Mouse (Mus musculus): Measurements from ENCODE around the gene Ctrc. TPM values are rescaled to one million over a fixed set of nuclear protein-coding genes. Genes with fewer than 3 reads are reported as not detected.

Gene Ctrc
- total RNA-seq, 2 experiments from 2014 or later, result not detected

DNA sequence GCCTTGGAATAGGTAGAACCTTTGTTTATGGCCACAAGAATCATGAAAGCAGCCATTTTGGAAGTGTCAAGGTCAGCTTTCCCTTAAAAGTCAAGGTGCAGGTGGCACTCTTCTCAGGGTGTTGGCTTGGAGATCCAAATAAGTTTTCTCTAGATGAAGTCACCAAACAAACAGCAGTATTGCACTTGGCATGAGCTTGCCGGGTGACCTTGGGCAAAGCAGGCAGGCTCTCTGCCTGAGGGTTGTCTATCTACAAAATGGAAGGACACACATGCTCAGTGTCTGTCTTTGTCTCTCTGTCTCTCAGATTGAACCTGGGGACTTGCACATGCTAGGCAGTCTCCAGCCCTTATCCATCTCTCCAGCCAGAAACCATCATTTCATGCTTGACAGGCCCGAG, 18.8 kb downstream of the Ctrc start:
- no peak for ATAC-seq (replicated peaks; ENCODE audit: low FRiP score, poor library complexity, severe bottlenecking)

DNA sequence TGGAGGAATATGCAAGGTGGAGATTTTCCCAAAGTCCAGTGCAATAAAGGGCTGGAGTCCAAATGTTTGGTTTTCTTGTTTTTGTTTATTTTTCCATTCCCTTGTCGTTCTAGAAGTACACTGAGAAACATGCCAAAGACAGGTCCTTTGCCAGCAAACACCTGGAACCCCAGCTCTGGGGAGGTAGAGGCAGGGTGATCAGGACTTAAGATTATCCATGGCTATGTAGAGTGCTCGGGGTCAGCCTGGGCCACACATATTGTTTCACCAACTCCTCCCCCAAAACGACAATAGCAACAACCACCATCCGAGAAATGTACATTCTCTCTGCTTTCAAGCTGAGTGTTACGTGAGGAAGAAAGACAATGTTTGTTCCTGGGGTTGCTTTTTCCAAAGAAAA, 20.1 kb downstream of the Ctrc start, which contains the start of gene Cela2a:
Gene Cela2a (minus strand): TSS at position 101 of the 400 bp plus-strand sequence.
- no peak for ATAC-seq (replicated peaks; ENCODE audit: low FRiP score, poor library complexity, severe bottlenecking)

DNA sequence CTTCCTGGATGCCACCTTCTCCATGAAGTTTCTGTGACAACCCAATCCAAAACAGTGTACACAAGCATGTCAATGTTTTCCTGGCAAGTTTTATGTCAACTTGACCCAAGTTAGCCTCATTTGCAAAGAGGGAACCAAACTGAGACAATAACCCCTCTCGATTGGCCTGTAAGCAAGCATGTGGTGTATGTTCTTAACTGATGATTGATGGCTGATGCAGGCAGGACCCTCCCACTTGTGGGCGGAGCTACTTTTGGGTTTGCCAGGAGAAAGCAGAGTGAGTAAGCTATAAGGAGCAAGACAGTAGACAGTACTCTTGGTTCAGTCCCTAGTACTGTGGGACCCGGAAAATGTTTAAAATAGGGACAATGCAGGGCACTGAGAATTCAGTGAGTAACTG, 23.2 kb downstream of the Ctrc start:
- ATAC-seq (replicated peaks; ENCODE audit: low FRiP score, poor library complexity, severe bottlenecking), result peak; percentile 66; the same call in 1 of the 2 replicates

- no peak for ATAC-seq (replicated peaks; ENCODE audit: low FRiP score, poor library complexity, severe bottlenecking)
Observed at GRCm38 (mm10) chr4:141822089-141822488, 24.1 kb downstream of the Ctrc start.

DNA sequence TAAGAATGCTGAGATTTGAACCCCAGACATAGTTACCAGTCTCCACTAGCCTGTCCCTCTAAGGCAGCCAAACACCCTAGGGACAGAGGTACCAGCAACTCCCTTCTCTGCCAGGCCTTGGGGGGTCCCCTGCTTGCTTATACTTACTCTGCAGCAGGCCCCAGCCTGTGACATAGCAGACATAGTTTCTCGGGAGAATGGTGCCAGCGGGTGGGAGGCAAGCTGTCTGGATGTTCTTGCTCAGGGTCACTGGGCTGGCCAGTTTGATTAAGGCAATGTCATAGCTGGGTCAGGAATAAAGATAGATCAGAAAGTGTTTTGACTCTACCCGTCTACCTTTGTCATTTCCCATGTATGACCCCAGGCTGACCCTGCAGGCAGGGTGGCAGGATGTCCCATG, 25.0 kb downstream of the Ctrc start:
- ATAC-seq (replicated peaks; ENCODE audit: low FRiP score, poor library complexity, severe bottlenecking), result no peak

DNA sequence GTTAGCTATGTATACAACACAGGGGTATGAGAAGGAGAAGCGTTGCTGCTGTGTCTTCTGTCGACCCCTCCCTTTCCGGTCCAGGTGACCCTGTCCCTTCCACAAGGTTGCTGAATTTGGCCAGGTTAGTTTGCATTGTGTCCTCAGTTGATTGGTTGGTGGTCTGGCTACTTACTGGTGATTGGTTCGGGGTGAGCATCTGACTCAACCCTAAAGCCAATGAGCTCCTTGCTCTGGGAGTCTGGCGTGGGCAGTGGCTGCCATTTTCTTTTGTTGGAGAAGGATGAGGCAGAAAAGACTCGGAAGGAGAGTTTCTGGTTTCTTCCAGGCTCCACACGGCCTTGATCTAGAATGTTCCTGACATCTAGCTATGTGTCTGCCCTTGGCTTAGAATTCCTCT, 26.8 kb downstream of the Ctrc start:
- no peak for ATAC-seq (replicated peaks; ENCODE audit: low FRiP score, poor library complexity, severe bottlenecking)

DNA sequence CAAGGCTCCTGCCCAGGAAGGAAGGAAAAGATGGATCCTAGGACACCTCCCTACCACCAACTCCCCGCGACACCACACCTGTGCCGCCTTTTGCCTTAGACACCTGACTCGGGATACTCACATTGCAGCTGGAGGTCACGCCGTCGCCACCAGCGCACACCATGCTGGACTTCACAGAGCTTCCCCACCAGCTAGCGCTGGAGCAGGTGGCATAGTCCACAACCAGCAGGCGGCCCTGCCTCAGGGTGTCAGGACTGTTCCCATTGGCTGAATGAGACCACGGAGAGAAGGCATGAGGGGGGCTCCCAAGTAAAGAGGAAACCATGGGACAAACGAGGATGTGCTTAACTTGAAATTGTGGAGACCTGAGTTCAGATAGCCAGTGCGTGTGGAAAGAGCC, 27.3 kb downstream of the Ctrc start:
- no peak for ATAC-seq (replicated peaks; ENCODE audit: low FRiP score, poor library complexity, severe bottlenecking)

GRCm38 (mm10) chr4:141817706-141818105, 28.5 kb downstream of the Ctrc start:
- ATAC-seq (replicated peaks; ENCODE audit: low FRiP score, poor library complexity, severe bottlenecking), result no peak

- ATAC-seq (replicated peaks; ENCODE audit: low FRiP score, poor library complexity, severe bottlenecking), result no peak
Observed at GRCm38 (mm10) chr4:141816776-141817655, 29.1 kb downstream of the Ctrc start.

GRCm38 (mm10) chr4:141816267-141816666, 29.9 kb downstream of the Ctrc start:
- no peak for ATAC-seq (replicated peaks; ENCODE audit: low FRiP score, poor library complexity, severe bottlenecking)

- no peak for ATAC-seq (replicated peaks; ENCODE audit: low FRiP score, poor library complexity, severe bottlenecking)
Observed at GRCm38 (mm10) chr4:141811375-141811774, 34.8 kb downstream of the Ctrc start.

DNA sequence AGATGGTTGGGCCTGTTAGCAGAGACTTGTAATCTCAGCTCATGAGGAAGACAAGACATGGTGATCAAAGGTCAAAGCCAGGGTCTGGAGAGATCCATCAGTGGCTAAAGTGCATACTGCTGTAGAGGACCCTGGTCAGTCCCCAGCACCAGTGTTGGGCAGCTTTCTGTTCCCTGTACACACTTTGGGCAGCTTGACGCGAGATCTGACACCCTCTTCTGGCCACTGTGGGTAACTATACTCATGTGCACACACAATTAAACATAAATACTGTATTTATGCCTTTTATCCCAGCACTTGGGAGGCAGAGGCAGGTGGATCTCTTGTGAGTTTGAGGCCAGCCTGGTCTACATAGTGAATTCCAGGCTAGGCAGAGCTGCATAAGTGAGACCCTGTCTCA, 35.2 kb downstream of the Ctrc start:
- no peak for ATAC-seq (replicated peaks; ENCODE audit: low FRiP score, poor library complexity, severe bottlenecking)

DNA sequence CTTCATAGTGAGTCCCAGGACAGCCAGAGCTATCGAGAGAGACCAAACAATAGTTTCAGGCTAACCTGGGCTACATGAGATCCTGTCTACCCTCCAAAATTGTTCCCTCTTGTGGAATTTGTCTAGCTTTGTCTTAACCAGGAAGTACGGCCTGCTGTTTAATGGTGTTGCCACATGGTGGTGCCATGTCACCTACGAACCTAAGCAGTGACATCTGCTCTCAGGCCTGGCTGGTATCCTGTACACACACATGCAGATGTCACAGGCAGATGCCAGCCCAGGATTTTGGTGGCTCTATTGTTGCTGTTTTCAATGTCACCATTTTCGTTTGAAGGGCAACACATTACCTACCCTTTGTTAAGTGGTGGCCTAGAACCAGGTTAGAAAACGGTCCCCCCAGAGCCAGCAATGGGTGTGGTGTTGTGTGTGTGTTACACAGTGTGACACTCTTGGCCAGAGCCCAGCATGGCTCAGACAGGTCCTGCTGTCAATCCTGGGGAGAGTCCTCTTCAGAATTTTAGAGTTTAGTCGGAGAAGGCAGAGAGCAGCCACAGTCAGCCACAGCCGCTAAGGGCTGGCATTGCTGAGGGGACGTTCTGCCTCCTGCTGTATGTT, 36.2 kb downstream of the Ctrc start:
- peak; percentile 48; the same call in 1 of the 2 replicates for ATAC-seq (replicated peaks; ENCODE audit: low FRiP score, poor library complexity, severe bottlenecking)

DNA sequence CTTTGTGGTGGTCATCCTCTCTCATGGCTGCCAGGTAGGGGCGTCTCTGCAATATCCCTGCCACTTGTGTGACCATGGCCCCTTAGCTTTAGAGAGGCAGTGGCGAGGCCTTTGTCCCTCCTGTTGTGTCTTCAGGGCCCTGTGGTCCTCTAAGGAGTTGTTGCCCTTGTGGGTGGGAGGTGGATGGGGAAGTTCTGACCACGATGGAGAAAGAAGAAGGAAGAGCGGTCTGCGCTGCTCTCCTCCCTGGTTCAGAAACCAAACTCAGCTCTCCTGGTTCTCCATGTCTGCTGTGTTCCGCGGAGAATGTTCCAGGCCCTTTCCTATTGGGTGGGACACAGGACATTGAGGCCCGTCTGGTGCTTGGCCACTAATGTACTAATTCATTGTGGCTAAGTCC, 40.3 kb downstream of the Ctrc start:
- no peak for ATAC-seq (replicated peaks; ENCODE audit: low FRiP score, poor library complexity, severe bottlenecking)

- ATAC-seq (replicated peaks; ENCODE audit: low FRiP score, poor library complexity, severe bottlenecking), result no peak
Observed at GRCm38 (mm10) chr4:141804105-141804504, 42.1 kb downstream of the Ctrc start.

GRCm38 (mm10) chr4:141797545-141797944, 48.6 kb downstream of the Ctrc start:
- no peak for ATAC-seq (replicated peaks; ENCODE audit: low FRiP score, poor library complexity, severe bottlenecking)

- no peak for ATAC-seq (replicated peaks; ENCODE audit: low FRiP score, poor library complexity, severe bottlenecking)
Observed at GRCm38 (mm10) chr4:141796954-141797353, 49.2 kb downstream of the Ctrc start.

DNA sequence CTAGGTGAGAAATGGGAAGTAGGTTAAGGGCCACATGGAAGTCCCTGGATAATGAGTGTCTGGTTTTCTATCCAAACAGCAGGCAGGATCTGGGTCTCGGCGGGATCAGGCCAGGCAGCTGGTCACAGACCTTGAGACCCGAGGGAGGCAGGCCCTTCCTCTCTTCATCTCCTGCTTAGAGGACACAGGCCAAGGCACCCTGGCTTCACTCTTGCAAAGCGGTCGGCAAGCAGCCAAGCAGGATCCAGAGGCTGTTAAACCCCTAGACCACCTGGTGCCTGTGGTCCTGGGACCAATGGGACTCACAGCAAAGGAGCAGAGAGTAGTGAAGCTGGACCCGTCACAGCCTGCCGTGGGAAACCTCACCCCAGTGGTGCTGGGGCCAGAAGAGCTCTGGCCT, 49.8 kb downstream of the Ctrc start:
- no peak for ATAC-seq (replicated peaks; ENCODE audit: low FRiP score, poor library complexity, severe bottlenecking)

- no peak for ATAC-seq (replicated peaks; ENCODE audit: low FRiP score, poor library complexity, severe bottlenecking)
Observed at GRCm38 (mm10) chr4:141794152-141794535, 52.0 kb downstream of the Ctrc start.

- peak; percentile 81 for ATAC-seq (replicated peaks; ENCODE audit: low FRiP score, poor library complexity, severe bottlenecking)
Observed at GRCm38 (mm10) chr4:141793282-141794151, 52.6 kb downstream of the Ctrc start, which contains the start of gene Casp9. Casp9 (plus strand) TSS chr4:141793612.
